Mouse (Mus musculus): ENCODE measurements around the gene Lrrc3c.

- TF ChIP-seq TAL1 (IDR thresholded peaks at IDR 0.05; ENCODE audit: low read length) (no peak), GATA1 (IDR thresholded peaks at IDR 0.05; ENCODE audit: low read length) (no peak)
Observed at GRCm38 (mm10) chr11:98598851-98599290, 780 bp downstream of the Lrrc3c start.

All from erythroblast, embryonic 14.5 days (primary cell).